Mouse (Mus musculus): ENCODE results near the gene Smco3.
"Not testable (repeated sequence)": the region's sequence is repeated elsewhere in the genome, so short reads cannot be mapped to it uniquely, and the experiment has no call there.

The Smco3 gene

GRCm38 (mm10) chr6:136835352-136835751 is at the start of gene Smco3:
Gene Smco3, minus strand, starts transcription at chr6:136835452.
- no peak for DNase-seq (ENCODE audit: low spot score)

GRCm38 (mm10) chr6:136884766-136885165 is 49.5 kb upstream of the Smco3 start:
- DNase-seq (ENCODE audit: low spot score), result not testable (repeated sequence)

GRCm38 (mm10) chr6:136883961-136884360 is 48.7 kb upstream of the Smco3 start:
- DNase-seq (ENCODE audit: low spot score), result no peak

- no peak for DNase-seq (ENCODE audit: low spot score)
These were observed 48.2 kb upstream of the Smco3 start for GRCm38 (mm10) chr6:136883431-136883915.

- DNase-seq (ENCODE audit: low spot score), result no peak
These were observed 46.4 kb upstream of the Smco3 start for GRCm38 (mm10) chr6:136881678-136882077.

- DNase-seq (ENCODE audit: low spot score), result no peak
These were observed 40.4 kb upstream of the Smco3 start, which contains the start of gene Mgp for GRCm38 (mm10) chr6:136875670-136876069. Gene Mgp, minus strand, starts transcription at chr6:136875823.

- no peak for DNase-seq (ENCODE audit: low spot score)
These were observed 39.3 kb upstream of the Smco3 start for GRCm38 (mm10) chr6:136874599-136874998.

GRCm38 (mm10) chr6:136868921-136869320 is 33.7 kb upstream of the Smco3 start:
- DNase-seq (ENCODE audit: low spot score), result no peak

GRCm38 (mm10) chr6:136866150-136866549 is 30.9 kb upstream of the Smco3 start:
- DNase-seq (ENCODE audit: low spot score), result no peak

GRCm38 (mm10) chr6:136865360-136865759 is 30.1 kb upstream of the Smco3 start:
- no peak for DNase-seq (ENCODE audit: low spot score)

GRCm38 (mm10) chr6:136861020-136861419 is 25.8 kb upstream of the Smco3 start:
- DNase-seq (ENCODE audit: low spot score), result peak; percentile 56

- DNase-seq (ENCODE audit: low spot score), result no peak
These were observed 23.2 kb upstream of the Smco3 start for GRCm38 (mm10) chr6:136858420-136858819.

- DNase-seq (ENCODE audit: low spot score), result no peak
These were observed 22.6 kb upstream of the Smco3 start for GRCm38 (mm10) chr6:136857873-136858260.

- no peak for DNase-seq (ENCODE audit: low spot score)
These were observed 22.1 kb upstream of the Smco3 start, which contains the start of gene Art4 for GRCm38 (mm10) chr6:136857186-136857872. Gene Art4, minus strand, starts transcription at chr6:136857733.

- no peak for DNase-seq (ENCODE audit: low spot score)
These were observed 20.9 kb upstream of the Smco3 start for GRCm38 (mm10) chr6:136856071-136856636.

- DNase-seq (ENCODE audit: low spot score), result no peak
These were observed 19.9 kb upstream of the Smco3 start for GRCm38 (mm10) chr6:136855183-136855582.

GRCm38 (mm10) chr6:136854361-136854781 is 19.1 kb upstream of the Smco3 start:
- DNase-seq (ENCODE audit: low spot score), result no peak

- no peak for DNase-seq (ENCODE audit: low spot score)
These were observed 17.5 kb upstream of the Smco3 start for GRCm38 (mm10) chr6:136852762-136853161.

- no peak for DNase-seq (ENCODE audit: low spot score)
These were observed 17.1 kb upstream of the Smco3 start for GRCm38 (mm10) chr6:136852348-136852747.

GRCm38 (mm10) chr6:136850267-136850666 is 15.0 kb upstream of the Smco3 start:
- no peak for DNase-seq (ENCODE audit: low spot score)

- DNase-seq (ENCODE audit: low spot score), result no peak
These were observed 13.7 kb upstream of the Smco3 start for GRCm38 (mm10) chr6:136848971-136849370.

GRCm38 (mm10) chr6:136848399-136848798 is 13.1 kb upstream of the Smco3 start:
- DNase-seq (ENCODE audit: low spot score), result no peak

GRCm38 (mm10) chr6:136847790-136848189 is 12.5 kb upstream of the Smco3 start:
- DNase-seq (ENCODE audit: low spot score), result no peak

- no peak for DNase-seq (ENCODE audit: low spot score)
These were observed 12.0 kb upstream of the Smco3 start for GRCm38 (mm10) chr6:136847267-136847666.
